Mouse (Mus musculus) myocyte (in vitro differentiated cells): ENCODE data around the gene Kif2c. TPM values are rescaled to one million over a fixed set of nuclear protein-coding genes. Genes with fewer than 3 reads are reported as not detected.

Source experiments
- H3K27me3 ChIP-seq: one replicate; pipeline ENCODE4 v1.6.1; 2011; ENCODE audit not compliant: control insufficient read depth, insufficient read depth, insufficient read length
- H3K36me3 ChIP-seq: one replicate; pipeline ENCODE4 v1.6.1; 2011; ENCODE audit not compliant: control insufficient read depth, insufficient read depth
- H3K4me2 ChIP-seq: one replicate; pipeline ENCODE4 v1.6.1; 2011; ENCODE audit warnings: low read depth, control low read depth
- H3K4me3 ChIP-seq: one replicate; pipeline ENCODE4 v1.5.1; 2011; ENCODE audit warnings: mild to moderate bottlenecking, control low read depth, moderate library complexity
- H3K79me2 ChIP-seq: one replicate; pipeline ENCODE4 v1.6.1; 2011; ENCODE audit not compliant: control insufficient read depth, insufficient read depth
- H3ac ChIP-seq: one replicate; pipeline ENCODE4 v1.6.1; 2011; ENCODE audit not compliant: control insufficient read depth, insufficient read length
- CEBPB ChIP-seq: IDR thresholded peaks from 2 replicates; pipeline ENCODE4 v1.6.1; 2011; ENCODE audit warnings: mild to moderate bottlenecking, moderate library complexity; ENCODE audit not compliant: poor library complexity, insufficient read depth, severe bottlenecking
- E2F4 ChIP-seq: IDR thresholded peaks from one replicate; pipeline ENCODE4 v1.6.1; 2011; ENCODE audit warnings: mild to moderate bottlenecking, control low read depth, moderate library complexity; ENCODE audit not compliant: insufficient read depth
- MAX ChIP-seq: IDR thresholded peaks from one replicate; pipeline ENCODE4 v1.6.1; 2011; ENCODE audit warnings: low read depth, mild to moderate bottlenecking, control low read depth
- MYOD1 ChIP-seq, 3 experiments: IDR thresholded peaks; one replicate each; pipeline ENCODE4 v1.6.1; 2011; ENCODE audit warnings: control low read depth in 2 of 3, low read depth in 2 of 3, mild to moderate bottlenecking in 2 of 3, moderate library complexity in 1 of 3; ENCODE audit not compliant: insufficient read length in 2 of 3, control insufficient read depth in 1 of 3
- MYOG ChIP-seq, 3 experiments: IDR thresholded peaks; one replicate each; pipeline ENCODE4 v1.6.1; 2011; ENCODE audit warnings: control low read depth in 2 of 3, low read depth in 2 of 3, mild to moderate bottlenecking in 2 of 3; ENCODE audit not compliant: insufficient read length in 2 of 3, control insufficient read depth in 1 of 3, insufficient read depth in 1 of 3
- POLR2A ChIP-seq: IDR thresholded peaks from one replicate; pipeline ENCODE4 v1.6.1; 2011; ENCODE audit warnings: low read depth, mild to moderate bottlenecking, control low read depth, moderate library complexity; ENCODE audit not compliant: insufficient read length
- POLR2AphosphoS2 ChIP-seq: IDR thresholded peaks from one replicate; pipeline ENCODE4 v1.6.1; 2011; ENCODE audit warnings: low read depth, control low read depth; ENCODE audit not compliant: insufficient read length
- REST ChIP-seq: IDR thresholded peaks from one replicate; pipeline ENCODE4 v1.6.1; 2011; ENCODE audit warnings: mild to moderate bottlenecking, control low read depth, moderate library complexity; ENCODE audit not compliant: insufficient read depth, insufficient read length
- SRF ChIP-seq: IDR thresholded peaks from one replicate; pipeline ENCODE4 v1.6.1; 2011; ENCODE audit warnings: low read depth; ENCODE audit not compliant: control insufficient read depth, insufficient read length
- TCF12 ChIP-seq: IDR thresholded peaks from one replicate; pipeline ENCODE4 v1.6.1; 2011; ENCODE audit warnings: mild to moderate bottlenecking, control low read depth; ENCODE audit not compliant: poor library complexity, insufficient read depth, severe bottlenecking
- TCF3 ChIP-seq: IDR thresholded peaks from one replicate; pipeline ENCODE4 v1.6.1; 2011; ENCODE audit warnings: low read depth, control low read depth; ENCODE audit not compliant: insufficient read length
- USF1 ChIP-seq: IDR thresholded peaks from one replicate; pipeline ENCODE4 v1.6.1; 2011; ENCODE audit warnings: low read depth, mild to moderate bottlenecking, control low read depth, moderate library complexity
- polyA plus RNA-seq: library from polyadenylated mRNA; unstranded; fragments of >200 nt; fragmentation: generic; extraction: Trizol; gene quantifications from one replicate; pipeline ENCODE4 v1.2.1, GENCODE M21; 2012; ENCODE audit warnings: missing spikeins

Gene Kif2c
- polyA plus RNA-seq, 1 experiment = 18.5 TPM

GRCm38 (mm10) chr4:117218517-117219219 lies 36.2 kb upstream of the Kif2c start:
- Histone ChIP-seq H3K4me3 (no peak overlapping the region), H3K36me3 (no peaks in the 10 kb centered on the region), H3K79me2 (no peaks in the 10 kb centered on the region), H3ac (no peak overlapping the region), H3K27me3 (peaks cover 5% of the 10 kb centered on the region), H3K4me2 (no peak overlapping the region)
- TF ChIP-seq POLR2A = no peak
- TF ChIP-seq MYOD1 (IDR thresholded peaks at IDR 0.05; ENCODE audit: control insufficient read depth in 1 of 3, insufficient read length in 2 of 3, low read depth in 2 of 3) = no peak
- no peak for TF ChIP-seq TCF12
- no peak for TF ChIP-seq CEBPB
- no peak for TF ChIP-seq USF1
- no peak for TF ChIP-seq REST

- Histone ChIP-seq H3K4me2 (no peak overlapping the region), H3K27me3 (peaks cover 5% of the 10 kb centered on the region), H3ac (no peak overlapping the region), H3K79me2 (no peaks in the 10 kb centered on the region), H3K36me3 (no peaks in the 10 kb centered on the region), H3K4me3 (no peak overlapping the region)
- TF ChIP-seq CEBPB (no peak), POLR2AphosphoS2 (no peak), MYOD1 (IDR thresholded peaks at IDR 0.05; ENCODE audit: control insufficient read depth in 1 of 3, insufficient read length in 2 of 3, low read depth in 2 of 3) (no peak), TCF3 (no peak), POLR2A (no peak), E2F4 (no peak), MYOG (IDR thresholded peaks at IDR 0.05; ENCODE audit: control insufficient read depth in 1 of 3, insufficient read depth in 1 of 3, insufficient read length in 2 of 3, low read depth in 2 of 3) (no peak), SRF (no peak), USF1 (no peak), REST (no peak), TCF12 (no peak), MAX (no peak)
Observed at GRCm38 (mm10) chr4:117217029-117217428, 34.6 kb upstream of the Kif2c start.

GRCm38 (mm10) chr4:117214250-117214649 lies 31.8 kb upstream of the Kif2c start:
- Histone ChIP-seq H3K4me3 (no peak overlapping the region), H3K36me3 (no peaks in the 10 kb centered on the region), H3K27me3 (peaks cover 5% of the 10 kb centered on the region), H3K79me2 (no peaks in the 10 kb centered on the region), H3K4me2 (no peak overlapping the region), H3ac (no peak overlapping the region)
- TF ChIP-seq TCF12 = no peak
- TF ChIP-seq POLR2AphosphoS2 = no peak
- TF ChIP-seq TCF3 = no peak
- TF ChIP-seq REST = no peak
- no peak for TF ChIP-seq MYOD1 (IDR thresholded peaks at IDR 0.05; ENCODE audit: control insufficient read depth in 1 of 3, insufficient read length in 2 of 3, low read depth in 2 of 3)
- TF ChIP-seq MYOG (IDR thresholded peaks at IDR 0.05; ENCODE audit: control insufficient read depth in 1 of 3, insufficient read depth in 1 of 3, insufficient read length in 2 of 3, low read depth in 2 of 3) = no peak
- TF ChIP-seq SRF = no peak
- no peak for TF ChIP-seq CEBPB
- no peak for TF ChIP-seq MAX
- no peak for TF ChIP-seq USF1
- TF ChIP-seq POLR2A = no peak
- no peak for TF ChIP-seq E2F4

GRCm38 (mm10) chr4:117210147-117211074 lies 28.0 kb upstream of the Kif2c start:
- peak overlapping the region; percentile 59 for H3K4me2 ChIP-seq
- TF ChIP-seq POLR2A (no peak), TCF12 (no peak), MYOD1 (IDR thresholded peaks at IDR 0.05; ENCODE audit: control insufficient read depth in 1 of 3, insufficient read length in 2 of 3, low read depth in 2 of 3) (no peak)

More at GRCm38 (mm10) chr4:117210147-117211074, 28.0 kb upstream of the Kif2c start:
- Histone ChIP-seq H3K27me3 (peaks cover 3% of the 10 kb centered on the region), H3K79me2 (no peaks in the 10 kb centered on the region), H3K4me3 (no peak overlapping the region), H3K36me3 (no peaks in the 10 kb centered on the region), H3ac (no peak overlapping the region)
